Mouse (Mus musculus) liver, embryonic 14.5 days (tissue): ENCODE data around the gene Tnrc6a. TPM values are rescaled to one million over a fixed set of nuclear protein-coding genes. Genes with fewer than 3 reads are reported as not detected.

Experiments
- ATAC-seq: fragments of 200-750 bp; cut with Nextera tagmentation; 2 replicates; pipeline ENCODE4 v1.8.0; 2017; ENCODE audit warnings: moderate number of reproducible peaks, mild to moderate bottlenecking, moderate library complexity; ENCODE audit not compliant: insufficient read depth
- DNase-seq, 3 experiments: peaks; one replicate each; pipeline ENCODE4 v3.0.0-alpha.2; 2012 to 2013; ENCODE audit warnings: low read depth in 3 of 3, low spot score in 3 of 3
- H3K27ac ChIP-seq: fragments of 300-500 bp; sonication (generic); 2 replicates; pipeline ENCODE4 v1.5.1; 2014; ENCODE audit warnings: moderate library complexity, mild to moderate bottlenecking, control low read depth, inconsistent platforms
- H3K27me3 ChIP-seq: fragments of 300-500 bp; sonication (generic); 2 replicates; pipeline ENCODE4 v1.6.1; 2014; ENCODE audit warnings: mild to moderate bottlenecking, low read length, moderate library complexity; ENCODE audit not compliant: control insufficient read depth, insufficient read depth
- H3K36me3 ChIP-seq: fragments of 300-500 bp; sonication (generic); replicated peaks from 2 replicates; pipeline ENCODE4 v1.6.1; 2014; ENCODE audit warnings: low read depth; ENCODE audit not compliant: control insufficient read depth, insufficient read depth
- H3K4me1 ChIP-seq, 2 experiments: fragments of 200-500 bp in 1 of 2; fragments of 300-500 bp in 1 of 2; sonication (generic) in 1 of 2; replicated peaks; 2 replicates each; pipeline ENCODE4 v1.6.1; 2012 to 2014; ENCODE audit warnings: antibody characterized with exemption in 1 of 2, inconsistent platforms in 1 of 2, low read length in 1 of 2; ENCODE audit not compliant: control insufficient read depth in 2 of 2, insufficient read depth in 2 of 2
- H3K4me2 ChIP-seq: fragments of 300-500 bp; sonication (generic); 2 replicates; pipeline ENCODE4 v1.6.1; 2014; ENCODE audit warnings: low read depth, mild to moderate bottlenecking, control low read depth, moderate library complexity
- H3K4me3 ChIP-seq, 2 experiments: fragments of 200-500 bp in 1 of 2; fragments of 300-500 bp in 1 of 2; sonication (generic) in 1 of 2; 2 replicates each; pipeline ENCODE4 v1.5.1; 2012 to 2014; ENCODE audit warnings: low read depth in 2 of 2, low read length in 2 of 2, mild to moderate bottlenecking in 2 of 2, control low read depth in 1 of 2, inconsistent platforms in 1 of 2, moderate library complexity in 1 of 2; ENCODE audit not compliant: insufficient read depth in 1 of 2
- H3K9ac ChIP-seq: fragments of 300-500 bp; sonication (generic); replicated peaks from 2 replicates; pipeline ENCODE4 v1.6.1; 2014; ENCODE audit warnings: mild to moderate bottlenecking, control low read depth, moderate library complexity
- H3K9me3 ChIP-seq: fragments of 300-500 bp; sonication (generic); 2 replicates; pipeline ENCODE4 v1.6.1; 2016; ENCODE audit warnings: low read length, mixed read lengths; ENCODE audit not compliant: control insufficient read depth
- CTCF ChIP-seq: IDR thresholded peaks from 2 replicates; pipeline ENCODE4 v1.5.1; 2016; ENCODE audit warnings: antibody characterized with exemption, low read depth, control low read depth
- EP300 ChIP-seq: IDR thresholded peaks from 2 replicates; pipeline ENCODE4 v1.6.1; 2016; ENCODE audit warnings: antibody characterized with exemption, low read depth
- WGBS: fragments of 180-500 bp; shearing (Covaris S2); extraction: QIAGEN DNeasy Blood & Tissue Kit; methylation state at CpG from one replicate; pipeline ENCODE4 v1.1.7; 2014; ENCODE audit not compliant: insufficient replicate concordance; 5-methylcytosine and 5-hydroxymethylcytosine counted together
- polyA plus RNA-seq, 2 experiments: library from polyadenylated mRNA; depleted of rRNA in 1 of 2; stranded (reverse) in 1 of 2; unstranded in 1 of 2; fragments of >200 nt; fragmentation: Nextera tagmentation in 1 of 2; extraction: Ambion mirVana in 1 of 2; gene quantifications; 2 replicates each; pipeline versions ENCODE4 v1.2.1 to v1.2.3; 2012 to 2014

Tnrc6a gene
- polyA plus RNA-seq, 2 experiments: 8.8 to 14.1 TPM

- Histone ChIP-seq H3K4me2 (no peak overlapping the region), H3K9ac (no peak overlapping the region), H3K4me1 (no peaks in the 10 kb centered on the region), H3K27me3 (no peaks in the 10 kb centered on the region), H3K27ac (no peak overlapping the region), H3K36me3 (peaks cover 80% of the 10 kb centered on the region), H3K4me3 (no peak overlapping the region), H3K9me3 (no peaks in the 10 kb centered on the region)
- no peak for TF ChIP-seq CTCF
- TF ChIP-seq EP300: no peak
- 77% methylated on average over 6 of the region's 6 CpGs for WGBS
- DNase-seq (no peak), ATAC-seq (no peak)
Measured at GRCm38 (mm10) chr7:123186463-123186862, 62.8 kb downstream of the Tnrc6a start.

GRCm38 (mm10) chr7:123187246-123187645 lies 63.6 kb downstream of the Tnrc6a start:
- Histone ChIP-seq H3K27ac (no peak overlapping the region), H3K4me3 (no peak overlapping the region), H3K9ac (no peak overlapping the region), H3K4me1 (no peaks in the 10 kb centered on the region), H3K4me2 (no peak overlapping the region), H3K9me3 (no peaks in the 10 kb centered on the region), H3K36me3 (peaks cover 80% of the 10 kb centered on the region), H3K27me3 (no peaks in the 10 kb centered on the region)
- DNase-seq: no peak
- 78% methylated on average over 4 of the region's 4 CpGs for WGBS
- no peak; the same call in 1 of the 2 replicates for ATAC-seq
- TF ChIP-seq EP300 (no peak), CTCF (no peak)

GRCm38 (mm10) chr7:123188462-123188861 lies 64.8 kb downstream of the Tnrc6a start:
- H3K4me3 ChIP-seq: no peak overlapping the region
- H3K4me2 ChIP-seq: no peak overlapping the region
- no peak for DNase-seq
- 83% methylated on average over 3 of the region's 3 CpGs for WGBS
- TF ChIP-seq EP300: no peak
- no peak for TF ChIP-seq CTCF
- no peak overlapping the region for H3K27ac ChIP-seq
- peaks cover 81% of the 10 kb centered on the region for H3K36me3 ChIP-seq
- no peak for ATAC-seq
- H3K4me1 ChIP-seq: no peaks in the 10 kb centered on the region
- no peaks in the 10 kb centered on the region for H3K27me3 ChIP-seq
- no peak overlapping the region for H3K9ac ChIP-seq
- H3K9me3 ChIP-seq: no peaks in the 10 kb centered on the region

GRCm38 (mm10) chr7:123189762-123190161 lies 66.1 kb downstream of the Tnrc6a start:
- WGBS: 83% methylated on average over 8 of the region's 8 CpGs
- Histone ChIP-seq H3K36me3 (peaks cover 71% of the 10 kb centered on the region), H3K27ac (no peak overlapping the region), H3K9me3 (no peaks in the 10 kb centered on the region), H3K4me3 (no peak overlapping the region), H3K4me2 (no peak overlapping the region), H3K9ac (no peak overlapping the region), H3K27me3 (no peaks in the 10 kb centered on the region), H3K4me1 (no peaks in the 10 kb centered on the region)
- TF ChIP-seq EP300 (no peak), CTCF (no peak)
- ATAC-seq (no peak), DNase-seq (no peak)

- no peak for TF ChIP-seq CTCF
- no peak for TF ChIP-seq EP300
- no peak for ATAC-seq
Measured at GRCm38 (mm10) chr7:123191731-123192130, 68.0 kb downstream of the Tnrc6a start.

GRCm38 (mm10) chr7:123193201-123193600 lies 69.5 kb downstream of the Tnrc6a start:
- peaks cover 41% of the 10 kb centered on the region for H3K36me3 ChIP-seq
- H3K27me3 ChIP-seq: no peaks in the 10 kb centered on the region
- whole genome bisulfite sequencing: 83% methylated on average over 12 of the region's 12 CpGs
- no peaks in the 10 kb centered on the region for H3K4me1 ChIP-seq
- ATAC-seq (no peak), DNase-seq (no peak)
- H3K4me3 ChIP-seq: no peak overlapping the region
- TF ChIP-seq CTCF (no peak), EP300 (no peak)
- no peaks in the 10 kb centered on the region for H3K9me3 ChIP-seq
- H3K4me2 ChIP-seq: no peak overlapping the region
- no peak overlapping the region for H3K27ac ChIP-seq
- H3K9ac ChIP-seq: no peak overlapping the region

More at GRCm38 (mm10) chr7:123191731-123192130, 68.0 kb downstream of the Tnrc6a start:
- no peak overlapping the region for H3K4me2 ChIP-seq
- no peak overlapping the region for H3K4me3 ChIP-seq
- H3K27me3 ChIP-seq: no peaks in the 10 kb centered on the region
- H3K9ac ChIP-seq: no peak overlapping the region
- no peak for DNase-seq
- H3K4me1 ChIP-seq: no peaks in the 10 kb centered on the region
- no peaks in the 10 kb centered on the region for H3K9me3 ChIP-seq
- no peak overlapping the region for H3K27ac ChIP-seq
- WGBS: 80% methylated on average over 5 of the region's 5 CpGs
- peaks cover 52% of the 10 kb centered on the region for H3K36me3 ChIP-seq
